Mouse (Mus musculus) forebrain, embryonic 13.5 days (tissue): Measurements from ENCODE around the gene Bcl2l1. TPM values are rescaled to one million over a fixed set of nuclear protein-coding genes. Genes with fewer than 3 reads are reported as not detected.

Source experiments
- ATAC-seq: fragments of 200-750 bp; cut with Nextera tagmentation; 2 replicates; pipeline ENCODE4 v1.8.0; 2017
- H3K27ac ChIP-seq: fragments of 300-500 bp; sonication (generic); 2 replicates; pipeline ENCODE4 v1.5.1; 2015; ENCODE audit warnings: inconsistent platforms, mild to moderate bottlenecking, moderate library complexity
- H3K27me3 ChIP-seq: fragments of 300-500 bp; sonication (generic); 2 replicates; pipeline ENCODE4 v1.6.1; 2015; ENCODE audit warnings: mild to moderate bottlenecking, inconsistent platforms
- H3K36me3 ChIP-seq: fragments of 300-500 bp; sonication (generic); 2 replicates; pipeline ENCODE4 v1.6.1; 2015; ENCODE audit warnings: mild to moderate bottlenecking, inconsistent platforms; ENCODE audit not compliant: poor library complexity, severe bottlenecking
- H3K4me1 ChIP-seq: fragments of 300-500 bp; sonication (generic); 2 replicates; pipeline ENCODE4 v1.6.1; 2015; ENCODE audit warnings: inconsistent platforms
- H3K4me2 ChIP-seq: fragments of 300-500 bp; sonication (generic); 2 replicates; pipeline ENCODE4 v1.6.1; 2015; ENCODE audit warnings: inconsistent platforms, mild to moderate bottlenecking, moderate library complexity
- H3K4me3 ChIP-seq: fragments of 300-500 bp; sonication (generic); 2 replicates; pipeline ENCODE4 v1.5.1; 2015; ENCODE audit warnings: mild to moderate bottlenecking, inconsistent platforms
- H3K9ac ChIP-seq: fragments of 300-500 bp; sonication (generic); 2 replicates; pipeline ENCODE4 v1.6.1; 2015; ENCODE audit warnings: mild to moderate bottlenecking, inconsistent platforms
- H3K9me3 ChIP-seq: fragments of 300-500 bp; sonication (generic); replicated peaks from 2 replicates; pipeline ENCODE4 v1.6.1; 2016; ENCODE audit warnings: inconsistent platforms
- WGBS: fragments of 180-500 bp; shearing (Covaris S2); methylation state at CpG from one replicate; pipeline ENCODE4 v1.1.7; 2015; 5-methylcytosine and 5-hydroxymethylcytosine counted together
- microRNA-seq: library from miRNA; unstranded; fragments of <30 nt; microRNA quantifications from one replicate; pipeline ENCODE4, GENCODE M21; 2016
- polyA plus RNA-seq: library from polyadenylated mRNA; unstranded; fragments of >200 nt; fragmentation: Nextera tagmentation; extraction: Ambion mirVana; gene quantifications from 2 replicates; pipeline ENCODE4 v1.2.1, GENCODE M21; 2015

Bcl2l1 gene
- polyA plus RNA-seq, 1 experiment from 2014 or later, result 155 TPM

DNA sequence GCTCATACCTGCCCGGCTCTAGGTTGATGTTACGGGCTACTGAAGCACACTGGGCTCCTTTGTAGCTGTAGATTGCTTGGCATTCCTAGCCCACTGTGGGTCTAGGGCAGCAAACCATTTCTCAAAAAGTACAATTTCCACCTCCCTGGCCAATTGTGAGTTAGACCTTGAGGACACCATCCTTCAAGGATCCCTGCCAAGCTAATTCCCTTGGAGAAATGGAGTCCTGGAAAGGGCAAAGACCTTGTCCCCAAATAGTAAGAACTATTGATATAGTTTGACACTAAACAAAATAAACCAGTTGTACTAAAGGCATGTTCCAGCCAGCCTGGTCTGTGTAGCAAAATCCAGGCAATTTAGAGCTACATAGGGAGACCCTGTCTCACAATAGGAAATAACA is 93.2 kb downstream of the Bcl2l1 start:
- Histone ChIP-seq H3K36me3 (no peaks in the 10 kb centered on the region), H3K4me1 (peaks cover 67% of the 10 kb centered on the region), H3K9ac (peak overlapping the region; percentile 70; the same call in 1 of the 2 replicates), H3K9me3 (no peaks in the 10 kb centered on the region), H3K27ac (peak overlapping the region; percentile 22; the same call in 1 of the 2 replicates), H3K4me2 (peak overlapping the region; percentile 92), H3K4me3 (0 out of 2 replicates have a peak overlapping the region, but pooled peaks have one; percentile 6), H3K27me3 (peaks cover 15% of the 10 kb centered on the region)
- 79% methylated on average over 2 of the region's 2 CpGs for WGBS
- no peak for ATAC-seq

DNA sequence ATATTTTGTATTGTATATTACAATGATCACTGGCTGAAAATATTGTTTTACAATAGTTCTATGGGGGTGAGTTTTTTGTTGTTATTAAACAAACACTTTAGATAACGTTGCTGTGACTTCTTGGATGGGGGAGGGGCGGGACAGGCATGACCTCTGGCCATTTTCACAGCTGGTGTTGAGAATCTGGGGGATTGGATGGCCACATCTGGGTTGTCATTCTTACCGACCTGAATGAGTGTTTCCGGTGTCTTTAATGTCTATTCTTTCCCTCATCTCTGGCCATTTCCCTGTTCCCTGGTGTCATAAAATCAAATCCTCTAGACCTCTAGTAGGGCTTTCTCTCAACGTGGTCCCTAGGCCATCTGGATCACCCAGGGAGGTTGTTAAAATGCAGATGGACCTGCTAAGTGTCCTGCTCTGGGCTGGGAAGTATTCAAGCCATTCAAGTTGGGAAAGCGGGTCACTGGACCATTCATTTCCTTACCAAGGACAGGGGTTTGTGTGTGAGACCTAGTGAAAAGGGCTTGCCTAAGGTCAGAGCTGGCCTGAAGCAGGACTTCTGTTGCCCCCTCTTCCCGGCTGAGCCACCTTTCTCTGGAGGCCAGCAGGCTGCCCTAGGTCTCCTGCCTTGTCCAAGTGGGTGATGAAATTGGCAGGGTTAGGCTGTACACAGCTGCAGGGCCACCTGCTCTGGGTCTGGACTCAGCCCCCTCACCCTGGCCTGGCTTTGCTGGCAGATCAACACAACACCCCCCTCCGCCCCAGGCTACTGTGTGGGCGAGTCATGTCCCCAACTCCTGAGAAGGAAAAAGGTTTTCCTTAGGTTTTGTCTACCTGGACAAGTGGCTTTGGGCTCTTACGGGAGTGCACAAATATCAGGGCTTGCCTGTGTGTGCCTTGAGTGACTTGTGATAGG is 94.0 kb downstream of the Bcl2l1 start:
- no peaks in the 10 kb centered on the region for H3K36me3 ChIP-seq
- H3K9me3 ChIP-seq, result no peaks in the 10 kb centered on the region
- no peak for ATAC-seq
- no peak overlapping the region; the same call in 1 of the 2 replicates for H3K27ac ChIP-seq
- H3K4me2 ChIP-seq, result peak overlapping the region; percentile 92
- peaks cover 67% of the 10 kb centered on the region for H3K4me1 ChIP-seq
- peaks cover 15% of the 10 kb centered on the region for H3K27me3 ChIP-seq
- H3K4me3 ChIP-seq, result peak overlapping the region; percentile 53
- peak overlapping the region; percentile 70 for H3K9ac ChIP-seq
- WGBS, result 22% methylated on average over 10 of the region's 10 CpGs

DNA sequence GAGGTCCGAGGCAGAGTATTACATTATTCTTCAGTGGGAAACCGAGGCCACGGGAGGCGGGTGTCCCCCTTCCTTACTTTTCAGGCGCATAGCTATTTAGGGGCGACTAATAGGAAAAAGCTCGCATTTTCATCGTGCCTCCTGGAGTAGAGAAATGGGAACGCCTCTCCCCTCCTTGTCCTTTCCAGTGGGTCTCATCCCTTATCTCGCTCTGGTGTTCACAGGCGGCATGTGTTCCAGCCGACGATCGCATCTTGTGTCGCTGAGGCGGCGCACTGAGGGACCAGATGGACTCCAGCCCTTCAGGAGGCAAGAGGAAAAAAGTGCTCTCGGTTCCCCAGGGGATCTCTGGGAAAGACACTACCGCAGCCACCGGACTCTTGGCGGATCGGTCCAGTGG is 94.8 kb downstream of the Bcl2l1 start:
- peaks cover 15% of the 10 kb centered on the region for H3K27me3 ChIP-seq
- H3K4me3 ChIP-seq, result peak overlapping the region; percentile 53
- peak overlapping the region; percentile 48; the same call in 1 of the 2 replicates for H3K27ac ChIP-seq
- H3K9me3 ChIP-seq, result no peaks in the 10 kb centered on the region
- peak overlapping the region; percentile 70 for H3K9ac ChIP-seq
- ATAC-seq, result no peak
- H3K36me3 ChIP-seq, result no peaks in the 10 kb centered on the region
- peak overlapping the region; percentile 92 for H3K4me2 ChIP-seq
- under 1% methylated on average over 22 of the region's 22 CpGs for WGBS
- H3K4me1 ChIP-seq, result peaks cover 62% of the 10 kb centered on the region

DNA sequence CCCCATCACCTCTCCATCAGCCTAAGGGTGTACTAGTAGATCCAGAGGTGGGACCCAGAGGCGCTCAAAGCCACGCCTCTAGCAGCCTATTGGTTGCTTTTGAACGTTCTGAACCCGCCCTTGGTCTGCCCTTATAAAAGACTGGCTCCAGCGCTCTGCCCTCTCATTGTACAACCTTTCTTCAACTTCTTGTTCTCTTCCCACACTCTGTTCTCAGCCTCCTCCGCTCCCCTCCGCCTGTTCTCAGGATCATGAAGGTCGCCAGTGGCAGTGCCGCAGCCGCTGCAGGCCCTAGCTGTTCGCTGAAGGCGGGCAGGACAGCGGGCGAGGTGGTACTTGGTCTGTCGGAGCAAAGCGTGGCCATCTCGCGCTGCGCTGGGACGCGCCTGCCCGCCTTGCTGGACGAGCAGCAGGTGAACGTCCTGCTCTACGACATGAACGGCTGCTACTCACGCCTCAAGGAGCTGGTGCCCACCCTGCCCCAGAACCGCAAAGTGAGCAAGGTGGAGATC is 95.4 kb downstream of the Bcl2l1 start, which contains the start of gene Id1:
Gene Id1, plus strand, starts transcription at position 162 of the 512 bp plus-strand sequence.
- peak within 1 kb of the TSS; percentile 70 for H3K9ac ChIP-seq
- peak within 1 kb of the TSS; percentile 48; the same call in 1 of the 2 replicates for H3K27ac ChIP-seq
- H3K9me3 ChIP-seq, result no peaks in the 10 kb centered on the region
- ATAC-seq, result peak; percentile 61
- peak within 1 kb of the TSS; percentile 92 for H3K4me2 ChIP-seq
- H3K4me3 ChIP-seq, result peak within 1 kb of the TSS; percentile 53
- H3K36me3 ChIP-seq, result no peaks in the 10 kb centered on the region
- H3K27me3 ChIP-seq, result peaks cover 15% of the 10 kb centered on the region
- peaks cover 56% of the 10 kb centered on the region for H3K4me1 ChIP-seq
- WGBS, result 1% methylated on average over 28 of the region's 28 CpGs

GRCm38 (mm10) chr2:152734984-152735383 is 96.5 kb downstream of the Bcl2l1 start:
- H3K9ac ChIP-seq, result peak overlapping the region; percentile 43; the same call in 1 of the 2 replicates
- H3K4me3 ChIP-seq, result peak overlapping the region; percentile 53
- H3K4me2 ChIP-seq, result peak overlapping the region; percentile 92
- 0% methylated on average over 28 of the region's 28 CpGs for WGBS
- peaks cover 56% of the 10 kb centered on the region for H3K4me1 ChIP-seq
- H3K36me3 ChIP-seq, result no peaks in the 10 kb centered on the region
- H3K27ac ChIP-seq, result peak overlapping the region; percentile 48; the same call in 1 of the 2 replicates
- ATAC-seq, result peak; percentile 96
- H3K9me3 ChIP-seq, result no peaks in the 10 kb centered on the region
- H3K27me3 ChIP-seq, result peaks cover 15% of the 10 kb centered on the region

DNA sequence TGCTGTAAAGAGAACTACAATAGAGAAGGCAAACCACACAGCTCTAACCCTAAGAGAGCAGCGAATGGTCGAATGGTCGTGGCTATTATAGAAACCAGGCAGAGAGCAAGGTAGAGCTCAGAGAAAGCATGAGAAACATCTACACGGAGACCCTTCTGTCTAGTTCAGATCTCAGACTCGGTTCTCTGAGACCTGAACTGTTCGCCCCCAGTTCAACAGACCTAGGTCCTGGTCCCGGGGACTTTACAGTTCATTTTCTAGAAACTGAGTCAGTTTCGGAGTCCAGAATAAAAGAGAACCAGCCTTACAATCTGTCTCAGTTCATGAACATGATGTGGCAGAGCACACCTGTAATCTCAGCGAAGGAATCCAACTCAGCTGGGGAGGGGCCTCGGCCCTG is 97.0 kb downstream of the Bcl2l1 start:
- Histone ChIP-seq H3K4me1 (peaks cover 56% of the 10 kb centered on the region), H3K36me3 (no peaks in the 10 kb centered on the region), H3K27ac (no peak overlapping the region), H3K9ac (peak overlapping the region; percentile 43; the same call in 1 of the 2 replicates), H3K27me3 (peaks cover 15% of the 10 kb centered on the region), H3K9me3 (no peaks in the 10 kb centered on the region), H3K4me2 (peak overlapping the region; percentile 92), H3K4me3 (peak overlapping the region; percentile 53)
- no peak; the same call in 1 of the 2 replicates for ATAC-seq
- WGBS, result 14% methylated on average over 10 of the region's 10 CpGs

GRCm38 (mm10) chr2:152733201-152733600 is 98.3 kb downstream of the Bcl2l1 start:
- H3K4me2 ChIP-seq, result no peak overlapping the region
- H3K9ac ChIP-seq, result no peak overlapping the region
- no peak overlapping the region for H3K27ac ChIP-seq
- H3K4me1 ChIP-seq, result peaks cover 45% of the 10 kb centered on the region
- ATAC-seq, result no peak
- H3K9me3 ChIP-seq, result no peaks in the 10 kb centered on the region
- no peaks in the 10 kb centered on the region for H3K36me3 ChIP-seq
- 89% methylated on average over 2 of the region's 2 CpGs for WGBS
- H3K27me3 ChIP-seq, result peaks cover 10% of the 10 kb centered on the region
- no peak overlapping the region for H3K4me3 ChIP-seq

Small RNA genes within 50 kb of the gene (microRNA-seq; reads per million reads assigned to microRNA genes)
- gene Gm23802 (not detected), gene Mir5622 (not detected)

Other genes with a start within 250 kb of the Bcl2l1 start
- not detected in 2 replicates for gene Defb45, start 232.3 kb downstream of the Bcl2l1 start, polyA plus RNA-seq
- not detected in 2 replicates for gene Defb36, start 227.4 kb downstream of the Bcl2l1 start, polyA plus RNA-seq
- gene Defb25, start 208.7 kb downstream of the Bcl2l1 start, polyA plus RNA-seq, result not detected in 2 replicates
- gene Rem1, start 204.8 kb downstream of the Bcl2l1 start, polyA plus RNA-seq, result 0.19 and 0.20 TPM in 2 replicates
- gene H13, start 162.3 kb downstream of the Bcl2l1 start, polyA plus RNA-seq, result 131 and 142 TPM in 2 replicates
- 40.0 and 42.2 TPM in 2 replicates for gene Mcts2, start 144.7 kb downstream of the Bcl2l1 start, polyA plus RNA-seq
- gene Id1, start 95.5 kb downstream of the Bcl2l1 start, polyA plus RNA-seq, result 25.8 and 26.1 TPM in 2 replicates
- gene Cox4i2, start 77.6 kb downstream of the Bcl2l1 start, polyA plus RNA-seq, result 4.4 and 4.8 TPM in 2 replicates
- 102 and 103 TPM in 2 replicates for gene Tpx2, start 16.2 kb upstream of the Bcl2l1 start, polyA plus RNA-seq
- not detected in 2 replicates for gene Mylk2, start 79.6 kb upstream of the Bcl2l1 start, polyA plus RNA-seq
- gene Foxs1, start 101.5 kb upstream of the Bcl2l1 start, polyA plus RNA-seq, result 2.7 and 2.9 TPM in 2 replicates
- 2.5 and 4.1 TPM in 2 replicates for gene Dusp15, start 120.0 kb upstream of the Bcl2l1 start, polyA plus RNA-seq
- gene Ttll9, start 130.8 kb upstream of the Bcl2l1 start, polyA plus RNA-seq, result 1.7 and 1.8 TPM in 2 replicates
- gene Pdrg1, start 183.7 kb upstream of the Bcl2l1 start, polyA plus RNA-seq, result 142 TPM in 2 replicates
- 1.0 and 1.5 TPM in 2 replicates for gene Xkr7, start 200.1 kb upstream of the Bcl2l1 start, polyA plus RNA-seq
- 0.58 and 0.72 TPM in 2 replicates for gene Ccm2l, start 234.2 kb upstream of the Bcl2l1 start, polyA plus RNA-seq